ENCODE assay signal across 17 mouse cellular contexts in the genomic region with DNA sequence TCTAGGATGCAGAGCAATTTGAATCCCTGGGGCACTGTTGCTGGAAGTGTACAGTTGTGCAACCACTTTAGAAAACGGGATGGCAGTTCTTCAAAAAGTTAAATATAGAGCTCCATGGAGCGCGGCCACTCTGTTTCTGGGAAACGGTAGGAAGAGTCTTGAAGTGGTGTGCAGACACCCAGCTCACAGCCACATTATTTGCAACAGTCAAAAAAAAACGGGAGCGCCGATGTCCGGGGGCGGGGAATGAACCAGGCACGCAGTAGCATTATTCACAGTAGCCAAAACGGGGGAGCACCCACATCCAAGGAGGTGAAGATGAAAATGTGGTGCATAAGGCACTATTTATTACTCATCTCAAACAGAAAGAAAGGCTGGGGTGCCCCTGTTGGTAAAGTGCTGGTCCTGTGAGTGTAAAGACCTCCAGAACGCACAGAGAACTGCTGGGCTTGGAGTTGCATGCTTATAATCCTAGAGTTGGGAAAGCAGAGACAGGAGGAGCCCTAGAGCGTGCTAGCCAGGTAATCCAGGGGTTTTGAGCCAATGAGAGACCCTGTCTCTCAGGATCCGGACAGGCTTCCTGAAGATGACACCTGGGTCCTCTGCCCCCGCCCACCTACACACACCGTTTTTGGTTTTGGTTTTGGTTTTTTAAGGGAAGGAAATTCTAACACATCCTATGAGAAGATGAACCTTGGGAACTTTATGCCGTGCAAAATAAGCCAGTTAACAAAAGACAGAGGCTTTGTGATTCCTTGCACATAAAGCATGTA. TPM values are rescaled to one million over a fixed set of nuclear protein-coding genes. Genes with fewer than 3 reads are reported as not detected.
A peak's percentile ranks its signal among the peaks of the same experiment; 100 is the strongest.
DNase-seq lines count a peak whose midpoint lies in the region; TF ChIP-seq lines count a peak whose summit lies in the region.
"Had no signal": no experiment of that assay in that cellular context is flagged by ENCODE, and none has a peak within 500 bp of the region (broad histone marks: within the 10 kb centered on the region; RNA-seq: fewer than 3 reads in every experiment).

No protein-coding gene starts in this region.

- H3K27ac ChIP-seq in heart, embryonic 10.5 days, result no peak overlapping the region
- H3K27ac ChIP-seq in hindbrain, embryonic 10.5 days, result no peak overlapping the region
- H3K27ac ChIP-seq: embryonic facial prominence, embryonic 15.5 days; hindbrain, embryonic 15.5 days; kidney, postnatal 0 days; liver, embryonic 13.5 days; macrophage; neural tube, embryonic 15.5 days had no signal

- 69% methylated on average over 17 of the region's 17 CpGs for WGBS in heart, embryonic 10.5 days
- 84% methylated on average over 17 of the region's 17 CpGs for WGBS in hindbrain, embryonic 10.5 days

- TF ChIP-seq CTCF in E14TG2a.4 (conservative IDR thresholded peaks at IDR 0.05; ENCODE audit: low read length), result no peak

- peak; percentile 36 to 46 for DNase-seq in heart, adult 18-20 months
- no peak for DNase-seq in heart, embryonic 10.5 days (ENCODE audit: low spot score)
- peak; percentile 17 to 33 for DNase-seq in frontal cortex, postnatal 14 days (ENCODE audit: low spot score in 2 of 2)
- DNase-seq in left cerebral cortex, postnatal 25 days (ENCODE audit: low spot score in 2 of 2), result peak; percentile 26 to 90
- DNase-seq in hindbrain, embryonic 10.5 days (ENCODE audit: low spot score), result no peak
- no peak for DNase-seq in kidney, adult 11 months
- DNase-seq in layer of hippocampus, adult 11-12 months (ENCODE audit: low spot score), result no peak
- DNase-seq: cerebellum, postnatal 25 days; layer of hippocampus, postnatal 36 days; liver, embryonic 13.5 days had no signal

- no peaks in the 10 kb centered on the region for H3K36me3 ChIP-seq in heart, embryonic 10.5 days
- H3K36me3 ChIP-seq in E14TG2a.4 (ENCODE audit: insufficient read depth, low read length), result no peaks in the 10 kb centered on the region
- H3K36me3 ChIP-seq in hindbrain, embryonic 10.5 days, result no peaks in the 10 kb centered on the region
- H3K36me3 ChIP-seq: embryonic facial prominence, embryonic 15.5 days; hindbrain, embryonic 15.5 days; liver, embryonic 13.5 days; neural tube, embryonic 15.5 days had no signal

- H3K4me1 ChIP-seq in heart, embryonic 10.5 days, result 0 out of 2 replicates have a peak, but pooled peaks cover 5% of the 10 kb centered on the region
- peaks cover 7% of the 10 kb centered on the region for H3K4me1 ChIP-seq in E14TG2a.4 (replicated peaks; ENCODE audit: low read depth, low read length)
- no peaks in the 10 kb centered on the region for H3K4me1 ChIP-seq in hindbrain, embryonic 10.5 days (replicated peaks)
- H3K4me1 ChIP-seq: embryonic facial prominence, embryonic 15.5 days; hindbrain, embryonic 15.5 days; liver, embryonic 13.5 days; neural tube, embryonic 15.5 days had no signal

- H3K4me3 ChIP-seq in heart, embryonic 10.5 days, result no peak overlapping the region
- 0 out of 2 replicates have a peak overlapping the region, but pooled peaks have one; percentile 17 for H3K4me3 ChIP-seq in E14TG2a.4 (replicated peaks; ENCODE audit: low read length)
- H3K4me3 ChIP-seq in hindbrain, embryonic 10.5 days, result no peak overlapping the region
- H3K4me3 ChIP-seq: embryonic facial prominence, embryonic 15.5 days; hindbrain, embryonic 15.5 days; liver, embryonic 13.5 days; neural tube, embryonic 15.5 days had no signal

- H3K27me3 ChIP-seq in heart, embryonic 10.5 days (ENCODE audit: insufficient read depth, poor library complexity, severe bottlenecking), result no peaks in the 10 kb centered on the region
- H3K27me3 ChIP-seq in E14TG2a.4 (ENCODE audit: insufficient read depth, low read length), result 0 out of 2 replicates have a peak, but pooled peaks cover 2% of the 10 kb centered on the region
- H3K27me3 ChIP-seq in hindbrain, embryonic 10.5 days (ENCODE audit: insufficient read depth, poor library complexity, severe bottlenecking), result no peaks in the 10 kb centered on the region
- H3K27me3 ChIP-seq: embryonic facial prominence, embryonic 15.5 days; hindbrain, embryonic 15.5 days; liver, embryonic 13.5 days; neural tube, embryonic 15.5 days had no signal

- intact Hi-C loops in left cerebral cortex, postnatal 25 days (cut with DNase I), result loop anchor here (10.0 kb wide), 1 partner anchor 50 kb away; a partner anchor contains a TSS

- H3K9me3 ChIP-seq in heart, embryonic 10.5 days, result peaks cover 2% of the 10 kb centered on the region; the same call in 1 of the 2 replicates
- H3K9me3 ChIP-seq in E14TG2a.4 (ENCODE audit: low read length), result peaks cover 8% of the 10 kb centered on the region
- peaks cover 2% of the 10 kb centered on the region; the same call in 1 of the 2 replicates for H3K9me3 ChIP-seq in hindbrain, embryonic 10.5 days
- H3K9me3 ChIP-seq: embryonic facial prominence, embryonic 15.5 days; hindbrain, embryonic 15.5 days; liver, embryonic 13.5 days; neural tube, embryonic 15.5 days had no signal

RNA-seq across cellular contexts. Expression of a gene that starts 32.0 kb away (rescaled TPM):
- total RNA-seq in heart, adult 18-20 months (2021), result 10 to 100 TPM; 12.1 to 12.6 TPM
- 8.6 and 11.1 TPM in 2 replicates for polyA plus RNA-seq in heart, embryonic 10.5 days (2016; fragmentation: Nextera tagmentation; extraction: Ambion mirVana)
- total RNA-seq in left cerebral cortex, postnatal 25 days (2021), result 10 to 100 TPM; 46.8 to 49.6 TPM
- 9.0 and 10.6 TPM in 2 replicates for polyA plus RNA-seq in hindbrain, embryonic 10.5 days (2016; fragmentation: Nextera tagmentation; extraction: Ambion mirVana)

RNA-seq across cellular contexts. Expression of a gene that starts 32.0 kb away (rescaled TPM):
- 1 to 10 TPM; 6.9 to 7.4 TPM for total RNA-seq in heart, adult 18-20 months (2021)
- polyA plus RNA-seq in heart, embryonic 10.5 days (2016; fragmentation: Nextera tagmentation; extraction: Ambion mirVana), result 11.6 and 14.8 TPM in 2 replicates
- total RNA-seq in left cerebral cortex, postnatal 25 days (2021), result 10 to 100 TPM; 11.8 to 12.6 TPM
- polyA plus RNA-seq in hindbrain, embryonic 10.5 days (2016; fragmentation: Nextera tagmentation; extraction: Ambion mirVana), result 17.4 and 19.0 TPM in 2 replicates

RNA-seq across cellular contexts. Expression of a gene that starts 35.4 kb away (rescaled TPM):
- not detected for total RNA-seq in heart, adult 18-20 months (2021)
- 0.63 TPM in 1 of 2 replicates, not detected in the other for polyA plus RNA-seq in heart, embryonic 10.5 days (2016; fragmentation: Nextera tagmentation; extraction: Ambion mirVana)
- not detected for total RNA-seq in left cerebral cortex, postnatal 25 days (2021)
- polyA plus RNA-seq in hindbrain, embryonic 10.5 days (2016; fragmentation: Nextera tagmentation; extraction: Ambion mirVana), result not detected in 2 replicates
- total RNA-seq: layer of hippocampus, postnatal 36 days; midbrain, postnatal 0 days had no signal
- polyA plus RNA-seq: hindbrain, embryonic 15.5 days; kidney, postnatal 0 days; midbrain, postnatal 0 days; neural tube, embryonic 15.5 days had no signal

RNA-seq across cellular contexts. Expression of a gene that starts 49.6 kb away (rescaled TPM):
- 1 to 10 TPM; 3.6 to 4.9 TPM for total RNA-seq in heart, adult 18-20 months (2021)
- polyA plus RNA-seq in heart, embryonic 10.5 days (2016; fragmentation: Nextera tagmentation; extraction: Ambion mirVana), result 5.6 and 10.5 TPM in 2 replicates
- 1 to 10 TPM; 7.9 to 8.9 TPM for total RNA-seq in left cerebral cortex, postnatal 25 days (2021)
- 7.8 and 11.1 TPM in 2 replicates for polyA plus RNA-seq in hindbrain, embryonic 10.5 days (2016; fragmentation: Nextera tagmentation; extraction: Ambion mirVana)

RNA-seq across cellular contexts. Expression of a gene that starts 56.3 kb away (rescaled TPM):
- total RNA-seq in heart, adult 18-20 months (2021), result 10 to 100 TPM; 22.5 to 25.3 TPM
- polyA plus RNA-seq in heart, embryonic 10.5 days (2016; fragmentation: Nextera tagmentation; extraction: Ambion mirVana), result 0.14 TPM in 1 of 2 replicates, not detected in the other
- total RNA-seq in left cerebral cortex, postnatal 25 days (2021), result under 1 TPM in 1 of 2 experiments, not detected in 1; 0.50 TPM
- 0.10 TPM in 1 of 2 replicates, not detected in the other for polyA plus RNA-seq in hindbrain, embryonic 10.5 days (2016; fragmentation: Nextera tagmentation; extraction: Ambion mirVana)
- total RNA-seq: midbrain, postnatal 0 days had no signal
- polyA plus RNA-seq: hindbrain, embryonic 15.5 days; kidney, postnatal 0 days; liver, embryonic 13.5 days; macrophage; neural tube, embryonic 15.5 days had no signal

Comparison
In these comparisons a context has a peak if more than half of its experiments do, and no peak if none do; other contexts are left out.
1. DNase-seq: peak in heart, adult 18-20 months (2 of 2), frontal cortex, postnatal 14 days (2 of 2) and left cerebral cortex, postnatal 25 days (2 of 2); none in heart, embryonic 10.5 days (single experiment), hindbrain, embryonic 10.5 days (single experiment), kidney, adult 11 months (single experiment) and layer of hippocampus, adult 11-12 months (single experiment).